Mouse (Mus musculus): ENCODE data around the gene Fndc3b.

Gene Fndc3b

GRCm38 (mm10) chr3:27555401-27555940 is 155.6 kb downstream of the Fndc3b start:
- DNase-seq (ENCODE audit: low read depth): no peak

DNA sequence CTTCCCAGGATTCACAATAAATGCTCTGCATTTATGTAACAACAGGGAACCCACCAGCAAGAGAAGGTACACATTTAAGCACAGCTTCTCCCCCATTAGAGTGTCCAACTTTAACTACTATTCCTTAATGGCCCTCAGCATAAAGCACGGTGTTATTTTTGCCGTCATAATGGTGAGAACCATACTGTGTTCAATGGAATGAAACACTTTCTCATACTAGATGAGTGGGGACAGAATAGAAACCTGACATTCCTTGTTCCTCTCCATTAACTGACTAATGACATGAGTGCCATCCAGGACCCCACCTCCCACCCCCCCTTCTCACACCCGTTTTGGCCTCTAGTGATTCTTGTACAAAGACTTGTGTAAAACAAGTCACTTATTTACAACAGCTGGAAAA is 156.8 kb downstream of the Fndc3b start:
- DNase-seq (ENCODE audit: low read depth): no peak

DNA sequence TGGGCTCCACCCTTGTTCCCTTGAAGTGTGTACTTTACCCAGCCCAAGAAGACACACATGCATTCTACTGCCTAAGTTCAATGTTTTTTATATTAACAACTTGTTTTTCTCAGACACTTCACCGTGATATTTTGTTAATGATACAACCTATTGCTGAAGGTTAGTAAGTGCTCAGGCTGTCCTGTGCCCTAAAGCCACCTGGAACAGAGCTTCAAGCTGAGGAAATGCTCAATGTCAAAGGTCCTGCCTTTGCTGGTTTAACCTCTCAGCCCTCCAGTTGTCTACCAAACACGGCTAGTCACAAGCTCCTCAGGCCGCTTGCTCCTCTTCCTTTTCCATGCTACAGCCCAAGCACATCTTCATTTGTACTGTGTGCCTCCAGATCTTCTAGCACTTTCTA is 157.3 kb downstream of the Fndc3b start:
- DNase-seq (ENCODE audit: low read depth): no peak

- DNase-seq (ENCODE audit: low read depth): no peak
These were observed 160.1 kb downstream of the Fndc3b start for GRCm38 (mm10) chr3:27551005-27551404.

DNA sequence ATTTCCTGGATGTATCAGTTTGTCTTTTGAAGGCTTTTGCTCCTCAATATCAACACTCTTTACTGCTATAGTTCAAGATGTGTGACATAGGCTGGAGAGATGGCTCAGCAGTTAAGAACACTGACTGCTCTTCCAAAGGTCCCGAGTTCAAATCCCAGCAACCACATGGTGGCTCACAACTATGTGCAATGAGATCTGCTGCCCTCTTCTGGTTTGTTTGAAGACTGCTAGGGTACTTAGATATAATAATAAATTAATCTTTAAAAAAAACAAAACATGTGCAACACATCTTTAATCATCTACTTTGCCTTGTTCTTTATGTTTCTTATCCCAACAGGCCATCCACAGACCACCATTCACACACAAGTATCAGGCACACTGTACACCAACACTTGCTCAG is 160.7 kb downstream of the Fndc3b start:
- peak; percentile 4 for DNase-seq (ENCODE audit: low read depth)

- DNase-seq (ENCODE audit: low read depth): no peak
These were observed 165.5 kb downstream of the Fndc3b start for GRCm38 (mm10) chr3:27545651-27546050.

DNA sequence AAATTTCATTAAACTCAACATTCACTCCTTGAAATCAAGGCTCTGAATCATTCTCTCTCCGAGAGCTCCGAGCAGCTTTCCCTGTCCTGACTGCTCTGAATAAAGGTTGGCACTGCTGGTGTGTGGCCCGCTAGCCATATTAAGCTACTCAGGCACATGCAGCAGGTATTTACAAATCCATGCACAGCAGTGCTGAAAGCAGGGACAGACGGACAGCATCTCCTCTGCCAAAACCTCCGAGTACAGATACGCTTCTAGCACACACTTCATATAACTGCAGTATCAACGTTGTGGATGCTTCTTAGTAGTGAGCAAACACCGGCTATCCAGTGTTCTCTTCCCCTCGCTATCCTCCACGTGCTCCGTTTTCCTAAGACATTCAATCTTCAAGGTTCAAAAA is 167.0 kb downstream of the Fndc3b start:
- DNase-seq (ENCODE audit: low read depth): no peak

- DNase-seq (ENCODE audit: low read depth): no peak
These were observed 169.3 kb downstream of the Fndc3b start for GRCm38 (mm10) chr3:27541841-27542240.

GRCm38 (mm10) chr3:27541181-27541580 is 169.9 kb downstream of the Fndc3b start:
- DNase-seq (ENCODE audit: low read depth): no peak

GRCm38 (mm10) chr3:27534208-27534607 is 176.9 kb downstream of the Fndc3b start:
- DNase-seq (ENCODE audit: low read depth): no peak

DNA sequence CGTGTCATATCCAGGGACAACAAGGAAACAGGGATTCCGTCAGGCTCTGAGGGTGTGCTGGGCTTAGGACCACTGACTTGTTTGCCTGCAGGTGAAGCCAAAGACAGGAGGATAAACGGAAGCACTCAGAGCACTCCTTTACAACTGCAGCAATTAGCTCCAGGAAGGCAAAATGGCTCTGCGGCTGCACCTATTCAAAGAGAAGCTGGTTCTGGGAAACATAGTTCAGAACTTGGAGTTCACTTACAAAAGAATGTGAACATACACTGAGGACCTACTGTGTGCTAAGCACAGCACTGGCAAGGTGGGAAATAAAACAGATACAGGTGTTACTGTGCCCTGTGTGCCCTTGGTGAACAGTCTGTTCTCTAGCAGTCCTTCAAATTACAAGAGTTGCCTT is 177.4 kb downstream of the Fndc3b start:
- DNase-seq (ENCODE audit: low read depth): no peak

DNA sequence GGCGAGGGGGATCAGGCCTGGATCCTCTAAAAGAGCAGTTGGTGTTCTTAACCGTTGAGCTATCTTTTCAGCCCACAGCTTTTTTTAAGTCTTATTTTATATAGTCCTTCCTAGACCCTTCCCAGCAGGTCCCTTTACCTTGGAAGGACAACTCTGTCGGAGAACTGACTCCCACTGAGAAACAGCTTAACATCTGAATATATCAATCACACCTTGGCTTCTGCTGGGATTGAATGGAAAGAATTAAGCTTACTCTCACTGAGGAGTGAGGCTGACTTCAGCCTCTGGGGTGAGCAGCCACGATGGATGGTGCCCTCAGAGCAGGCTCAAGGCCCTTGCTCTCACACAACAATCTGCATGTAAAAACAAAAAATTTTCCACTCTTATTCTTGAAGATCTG is 179.1 kb downstream of the Fndc3b start:
- no peak for DNase-seq (ENCODE audit: low read depth)

GRCm38 (mm10) chr3:27530370-27530769 is 180.7 kb downstream of the Fndc3b start:
- no peak for DNase-seq (ENCODE audit: low read depth)

- no peak for DNase-seq (ENCODE audit: low read depth)
These were observed 181.7 kb downstream of the Fndc3b start for GRCm38 (mm10) chr3:27529221-27530051.

GRCm38 (mm10) chr3:27526991-27527390 is 184.1 kb downstream of the Fndc3b start:
- DNase-seq (ENCODE audit: low read depth): no peak

GRCm38 (mm10) chr3:27523176-27523936 is 187.8 kb downstream of the Fndc3b start:
- no peak for DNase-seq (ENCODE audit: low read depth)

DNA sequence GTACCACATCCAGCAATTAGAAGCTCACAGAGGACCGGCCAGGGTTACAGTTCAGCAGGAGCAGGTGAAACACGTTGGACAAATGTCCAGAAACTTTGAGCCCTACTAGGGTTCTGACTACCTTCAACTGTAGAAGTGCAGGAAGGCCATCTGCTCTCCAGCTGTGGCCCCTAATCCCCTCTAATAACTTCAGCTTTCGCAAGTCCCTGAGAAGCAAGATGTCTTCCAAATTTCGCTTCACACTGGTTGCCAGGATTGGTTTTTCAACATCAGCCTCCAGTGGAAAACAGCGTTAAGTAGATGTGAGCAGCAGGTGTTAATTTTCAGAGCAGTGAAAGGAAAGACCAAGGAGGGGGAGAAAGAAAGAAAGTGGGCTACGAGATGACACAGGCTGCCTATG is 190.7 kb downstream of the Fndc3b start:
- DNase-seq (ENCODE audit: low read depth): no peak

DNA sequence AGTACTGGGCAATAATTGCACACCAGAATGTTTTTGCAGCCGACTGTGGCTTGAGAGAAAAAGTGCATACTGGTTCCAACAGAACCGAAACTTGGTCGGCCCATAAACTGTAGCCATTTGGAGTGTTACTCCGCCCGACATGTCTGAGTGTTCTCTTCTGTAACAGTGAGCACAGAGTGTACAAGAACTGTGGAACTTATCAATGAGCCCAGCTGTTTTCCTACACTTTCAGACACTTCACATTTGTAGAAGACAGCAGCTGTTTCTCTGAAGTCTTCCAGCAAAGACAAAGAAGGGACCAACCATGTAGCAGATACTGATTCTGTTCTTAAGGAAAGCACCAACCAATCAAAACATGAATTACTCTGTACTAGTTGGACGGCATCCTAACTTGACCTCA is 191.6 kb downstream of the Fndc3b start:
- DNase-seq (ENCODE audit: low read depth): no peak

- DNase-seq (ENCODE audit: low read depth): no peak
These were observed 192.2 kb downstream of the Fndc3b start for GRCm38 (mm10) chr3:27518935-27519334.

DNA sequence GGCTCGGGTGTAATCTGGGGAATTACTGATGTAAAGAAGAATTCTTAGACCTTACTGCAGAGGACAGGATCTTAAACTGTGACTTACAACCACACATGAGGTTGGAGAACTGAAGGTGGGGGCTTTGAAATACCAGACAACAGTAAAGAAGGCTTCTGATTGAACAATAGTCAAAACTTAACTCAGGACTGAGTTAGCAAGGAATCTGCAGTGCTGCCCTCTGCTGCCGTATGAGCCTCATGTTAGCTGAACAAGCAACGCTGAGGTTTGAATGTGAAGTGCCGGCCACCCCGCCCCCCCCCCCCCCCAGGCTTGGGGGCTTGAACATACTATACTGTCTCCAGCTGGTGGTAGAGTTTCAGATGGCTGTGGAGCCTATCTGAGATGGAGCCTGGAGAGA is 194.6 kb downstream of the Fndc3b start:
- DNase-seq (ENCODE audit: low read depth): no peak

- no peak for DNase-seq (ENCODE audit: low read depth)
These were observed 199.3 kb downstream of the Fndc3b start for GRCm38 (mm10) chr3:27511765-27512164.

DNA sequence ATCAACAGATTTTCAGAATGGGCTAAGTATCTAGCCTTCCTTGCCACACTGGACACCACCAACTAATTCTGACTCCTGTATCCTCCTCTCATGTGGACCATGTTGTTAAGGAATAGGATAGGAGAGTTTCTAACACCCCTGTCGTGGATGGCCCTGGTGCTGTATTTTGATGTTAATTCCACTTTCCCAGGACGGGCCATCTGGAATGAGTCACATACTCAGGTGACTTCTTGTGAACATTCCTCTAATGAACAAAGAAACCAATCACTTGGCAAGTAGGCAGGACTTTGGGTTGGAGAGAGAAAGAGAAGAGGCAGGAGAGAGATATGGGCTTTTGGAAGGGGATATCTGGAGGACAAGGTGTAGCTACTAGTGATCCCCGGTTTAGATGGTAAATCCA is 204.2 kb downstream of the Fndc3b start:
- DNase-seq (ENCODE audit: low read depth): no peak

DNA sequence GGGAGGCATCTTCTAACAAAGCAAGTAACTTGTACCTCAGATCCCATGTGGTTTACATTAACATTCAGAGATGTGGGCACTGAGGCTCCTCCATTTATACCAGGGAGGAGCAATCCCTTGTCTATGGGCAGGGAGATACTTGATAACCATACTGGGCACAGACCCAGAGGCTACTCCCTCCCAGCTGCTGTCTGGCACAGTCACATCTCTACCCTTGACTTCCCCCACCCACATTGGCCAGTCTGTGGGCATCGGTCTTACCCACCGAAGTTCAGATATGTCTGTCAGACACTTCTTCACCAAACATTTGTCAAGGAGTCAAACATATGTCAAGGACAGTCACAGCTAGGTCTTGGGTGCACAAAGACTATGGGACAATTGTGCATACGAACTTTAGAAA is 205.5 kb downstream of the Fndc3b start:
- DNase-seq (ENCODE audit: low read depth): no peak

Data from induced T-regulatory cell, adult 2 months (primary cell).